Mouse (Mus musculus) lung, postnatal 36 days (tissue): ENCODE data around the gene Olfr1224-ps1.
"Not testable (repeated sequence)": the region's sequence is repeated elsewhere in the genome, so short reads cannot be mapped to it uniquely, and the experiment has no call there.

Source experiments
- DNase-seq: peaks from one replicate; pipeline ENCODE4 v3.0.0; 2022; ENCODE audit warnings: mixed read lengths

Gene Olfr1224-ps1

DNA sequence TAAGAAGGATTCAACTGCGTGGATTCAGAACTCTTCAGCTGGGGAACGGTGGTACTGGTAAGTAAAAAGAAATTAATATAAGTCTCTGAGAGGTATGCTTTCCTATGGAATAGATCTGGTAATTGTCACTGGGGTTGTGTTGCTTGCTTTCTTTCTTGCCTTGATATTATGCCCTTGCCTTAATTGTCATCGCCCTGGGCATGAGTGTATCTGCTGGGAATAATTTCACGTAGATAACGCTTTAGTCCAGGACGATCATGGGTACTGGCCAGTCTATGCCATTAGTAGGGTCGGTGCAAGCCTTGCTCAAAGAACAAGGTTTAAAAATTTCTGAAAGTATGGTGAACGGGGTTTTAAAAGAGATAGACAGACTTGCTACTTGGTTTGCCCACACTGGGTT is at the start of gene Olfr1224-ps1:
TSS of gene Olfr1224-ps1 (minus strand) at position 101 of the 400 bp plus-strand sequence.
- not testable (repeated sequence) for DNase-seq

- no peak for DNase-seq
Observed at GRCm38 (mm10) chr2:89199948-89200347, 36.1 kb upstream of the Olfr1224-ps1 start, which contains the start of gene Olfr1226. TSS of gene Olfr1226 (minus strand) at chr2:89200048.

DNA sequence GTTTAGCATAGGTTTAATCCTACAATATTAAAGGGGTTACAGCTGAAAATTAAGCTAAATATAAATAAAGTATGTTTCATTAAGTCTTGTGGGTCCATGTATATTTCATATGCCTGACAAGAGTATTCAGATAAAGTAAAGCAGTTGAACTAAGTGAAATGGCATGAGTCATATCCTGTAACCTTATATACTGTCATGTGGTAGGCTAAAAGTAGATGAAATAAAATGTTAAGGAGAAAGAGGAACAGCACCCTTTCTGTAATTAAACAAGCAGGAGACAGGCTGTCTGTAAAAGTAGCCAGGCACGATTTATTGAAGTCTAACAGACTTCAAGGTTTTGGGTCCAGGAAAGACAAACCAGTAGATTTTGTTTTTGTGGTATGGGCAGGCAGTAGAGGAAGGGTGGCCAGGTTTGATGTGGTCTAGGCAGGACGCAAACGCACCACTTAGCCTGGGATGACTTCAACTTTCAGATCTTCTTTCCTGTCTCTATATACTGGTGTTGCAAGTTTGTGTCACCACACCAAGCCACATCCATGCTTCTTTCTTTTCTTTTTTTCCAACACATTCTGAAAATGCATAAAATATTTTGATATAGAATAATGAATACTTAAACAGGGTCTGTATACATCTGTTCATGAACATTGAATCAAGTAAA is 32.6 kb upstream of the Olfr1224-ps1 start:
- no peak for DNase-seq

DNA sequence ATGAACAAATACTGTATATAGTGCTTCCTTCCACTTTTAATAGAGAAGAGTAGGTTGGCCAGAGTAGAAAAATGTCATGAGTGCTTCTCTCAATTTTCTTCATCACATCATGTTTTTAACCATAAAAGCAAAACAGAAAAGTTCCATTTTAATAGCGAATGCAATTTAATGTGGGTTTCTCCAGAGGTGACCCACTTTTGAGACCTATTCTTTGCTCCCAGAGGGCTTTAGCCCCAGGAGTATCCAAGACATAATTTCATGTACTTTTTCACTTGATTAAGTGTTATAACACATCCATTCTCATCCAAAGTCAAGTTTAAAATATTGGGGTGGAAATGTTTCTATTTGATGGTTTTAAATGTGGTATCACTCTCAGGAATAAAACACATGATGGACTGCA is 10.7 kb upstream of the Olfr1224-ps1 start, which contains the start of gene Olfr1225:
TSS of gene Olfr1225 (minus strand) at position 101 of the 400 bp plus-strand sequence.
- no peak for DNase-seq

GRCm38 (mm10) chr2:89164711-89165110 is 820 bp upstream of the Olfr1224-ps1 start:
- DNase-seq: not testable (repeated sequence)

GRCm38 (mm10) chr2:89151460-89151859 is 12.4 kb downstream of the Olfr1224-ps1 start, which contains the start of gene Olfr1223:
TSS of gene Olfr1223 (minus strand) at chr2:89151560.
- DNase-seq: no peak

DNA sequence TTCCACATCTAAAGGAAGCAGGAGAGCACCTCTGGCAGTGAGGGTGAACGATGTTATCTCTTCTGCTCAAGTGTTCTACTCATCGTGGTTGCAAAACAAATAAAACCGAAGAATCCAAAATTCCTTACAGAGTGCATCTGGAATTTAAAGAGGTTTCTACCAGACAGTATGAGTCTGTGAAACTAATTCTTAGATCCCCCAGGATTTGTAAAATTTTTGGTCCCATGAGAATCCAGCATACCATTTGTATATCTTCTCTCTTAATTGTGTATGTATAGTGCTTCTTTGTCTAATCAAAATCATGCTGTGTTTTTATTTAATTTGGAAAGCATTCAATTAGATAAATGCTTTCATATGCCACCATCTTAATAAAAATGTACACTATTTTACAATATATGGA is 30.9 kb downstream of the Olfr1224-ps1 start, which contains the start of gene Olfr1222:
TSS of gene Olfr1222 (minus strand) at position 101 of the 400 bp plus-strand sequence.
- no peak for DNase-seq

GRCm38 (mm10) chr2:89117183-89117582 is 46.7 kb downstream of the Olfr1224-ps1 start, which contains the start of gene Olfr1221:
TSS of gene Olfr1221 (minus strand) at chr2:89117283.
- no peak for DNase-seq

DNA sequence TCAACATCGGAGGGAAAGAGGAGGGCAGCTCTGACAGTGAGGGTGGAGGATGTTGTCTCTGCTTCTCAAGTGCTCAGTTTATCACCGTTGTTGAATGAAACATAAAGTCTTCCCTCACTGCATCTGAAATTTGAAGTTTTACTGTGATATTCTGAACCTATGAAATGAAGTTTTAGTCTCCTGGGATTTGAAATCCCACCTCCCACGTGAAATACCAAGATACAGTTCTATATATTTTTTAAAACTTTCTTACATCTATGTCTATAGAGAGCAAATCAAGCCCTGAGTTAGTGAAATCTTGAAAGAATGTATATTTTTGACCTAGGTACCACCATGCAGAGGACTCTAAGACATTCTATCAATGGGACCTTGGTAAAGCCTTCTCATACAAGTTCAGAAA is 57.2 kb downstream of the Olfr1224-ps1 start, which contains the start of gene Olfr1220:
TSS of gene Olfr1220 (minus strand) at position 101 of the 400 bp plus-strand sequence.
- DNase-seq: no peak

DNA sequence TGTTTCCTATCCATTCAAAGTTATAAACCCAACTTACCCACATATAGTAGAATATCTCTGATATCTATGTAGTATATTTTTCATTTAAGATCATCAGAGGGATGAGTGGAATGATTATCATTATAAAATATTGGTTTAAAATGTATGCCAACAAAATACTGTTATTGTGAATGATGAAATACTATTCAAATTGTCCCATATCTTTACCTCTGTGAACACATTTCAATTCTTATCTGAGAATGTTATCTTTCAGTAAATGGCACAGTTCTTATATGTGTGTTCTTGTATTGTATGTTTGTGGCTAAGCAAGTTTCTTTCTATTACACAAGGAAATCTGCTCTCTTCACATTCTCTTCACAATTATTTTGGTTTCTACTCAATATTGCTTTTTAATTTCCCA is 58.2 kb downstream of the Olfr1224-ps1 start:
- DNase-seq: no peak
